Mouse (Mus musculus) cerebellum, adult 2 months (tissue): Measurements from ENCODE around the gene Sult2b1.

Experiments used
- CTCF ChIP-seq: fragments of 200-500 bp; IDR thresholded peaks from 2 replicates; pipeline ENCODE4 v1.5.1; 2011; ENCODE audit warnings: low read depth, mild to moderate bottlenecking, control low read depth, low read length, moderate library complexity, borderline replicate concordance; ENCODE audit not compliant: insufficient read depth
- POLR2A ChIP-seq: fragments of 200-500 bp; IDR thresholded peaks from 2 replicates; pipeline ENCODE4 v1.6.1; 2011; ENCODE audit warnings: low read length, control low read depth, borderline replicate concordance; ENCODE audit not compliant: insufficient read depth

GRCm38 (mm10) chr7:45739162-45739763, 45.2 kb downstream of the Sult2b1 start:
- TF ChIP-seq CTCF (peak; percentile 79), POLR2A (no peak)
